Mouse (Mus musculus) hindbrain, embryonic 15.5 days (tissue): ENCODE measurements around the gene Lrrc17. TPM values are rescaled to one million over a fixed set of nuclear protein-coding genes. Genes with fewer than 3 reads are reported as not detected.
A peak's percentile ranks its signal among the peaks of the same experiment; 100 is the strongest.

Experiments
- ATAC-seq: fragments of 200-750 bp; cut with Nextera tagmentation; 2 replicates; pipeline ENCODE4 v1.8.0; 2017; ENCODE audit warnings: low read depth, moderate number of reproducible peaks, moderate TSS enrichment; ENCODE audit not compliant: low FRiP score
- H3K27ac ChIP-seq: fragments of 300-500 bp; sonication (generic); replicated peaks from 2 replicates; pipeline ENCODE4 v1.5.1; 2015; ENCODE audit warnings: mild to moderate bottlenecking, inconsistent platforms
- H3K27me3 ChIP-seq: fragments of 300-500 bp; sonication (generic); 2 replicates; pipeline ENCODE4 v1.6.1; 2015; ENCODE audit warnings: control low read depth, inconsistent platforms
- H3K36me3 ChIP-seq: fragments of 300-500 bp; sonication (generic); 2 replicates; pipeline ENCODE4 v1.6.1; 2015; ENCODE audit warnings: control low read depth, inconsistent platforms
- H3K4me1 ChIP-seq: fragments of 300-500 bp; sonication (generic); replicated peaks from 2 replicates; pipeline ENCODE4 v1.6.1; 2015; ENCODE audit warnings: control low read depth, inconsistent platforms
- H3K4me2 ChIP-seq: fragments of 300-500 bp; sonication (generic); 2 replicates; pipeline ENCODE4 v1.6.1; 2015; ENCODE audit warnings: moderate library complexity, mild to moderate bottlenecking, inconsistent platforms
- H3K4me3 ChIP-seq: fragments of 300-500 bp; sonication (generic); 2 replicates; pipeline ENCODE4 v1.5.1; 2015; ENCODE audit warnings: mild to moderate bottlenecking, inconsistent platforms
- H3K9ac ChIP-seq: fragments of 300-500 bp; sonication (generic); 2 replicates; pipeline ENCODE4 v1.6.1; 2015; ENCODE audit warnings: inconsistent platforms
- H3K9me3 ChIP-seq: fragments of 300-500 bp; sonication (generic); 2 replicates; pipeline ENCODE4 v1.6.1; 2016; ENCODE audit warnings: control low read depth, inconsistent platforms
- WGBS: fragments of 180-500 bp; shearing (Covaris S2); methylation state at CpG from one replicate; pipeline ENCODE4 v1.1.7; 2015; 5-methylcytosine and 5-hydroxymethylcytosine counted together
- polyA plus RNA-seq: library from polyadenylated mRNA; unstranded; fragments of >200 nt; fragmentation: Nextera tagmentation; extraction: Ambion mirVana; gene quantifications from 2 replicates; pipeline ENCODE4 v1.2.1, GENCODE M21; 2015

Lrrc17 gene
- polyA plus RNA-seq, 1 experiment from 2014 or later = 5.7 TPM

DNA sequence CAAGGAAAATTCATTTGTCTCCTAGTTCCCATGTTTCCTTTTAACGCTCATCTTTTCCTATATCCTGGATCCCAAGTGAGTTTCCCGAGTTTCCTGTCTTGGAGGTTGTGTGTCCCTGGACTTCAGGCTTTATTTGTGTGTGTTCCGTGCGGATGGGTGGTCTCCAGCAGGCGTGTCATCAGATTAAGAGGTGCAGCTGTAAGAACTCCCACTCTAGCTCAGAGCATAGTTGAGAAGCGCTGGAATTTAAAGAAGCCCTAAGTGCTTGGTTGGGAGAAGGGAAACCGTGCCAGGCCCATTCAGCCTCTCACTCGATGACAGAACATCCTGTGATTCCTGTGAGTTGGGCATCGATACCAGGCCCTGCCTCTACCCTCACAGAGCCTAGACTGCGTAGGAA, 30.0 kb upstream of the Lrrc17 start:
- Histone ChIP-seq H3K36me3 (no peaks in the 10 kb centered on the region), H3K9me3 (no peaks in the 10 kb centered on the region)

GRCm38 (mm10) chr5:21517562-21517961, 25.8 kb upstream of the Lrrc17 start:
- H3K4me2 ChIP-seq = no peak overlapping the region
- ATAC-seq = no peak
- H3K27ac ChIP-seq = no peak overlapping the region
- H3K4me3 ChIP-seq = no peak overlapping the region
- H3K27me3 ChIP-seq = no peaks in the 10 kb centered on the region
- H3K9ac ChIP-seq = no peak overlapping the region
- no peaks in the 10 kb centered on the region for H3K36me3 ChIP-seq
- no peaks in the 10 kb centered on the region for H3K4me1 ChIP-seq
- no peaks in the 10 kb centered on the region for H3K9me3 ChIP-seq
- WGBS = 100% methylated on average over 2 of the region's 2 CpGs

More for the DNA sequence above, 30.0 kb upstream of the Lrrc17 start:
- no peak overlapping the region for H3K9ac ChIP-seq
- WGBS = 70% methylated on average over 10 of the region's 10 CpGs
- ATAC-seq = no peak
- H3K4me2 ChIP-seq = no peak overlapping the region
- H3K4me1 ChIP-seq = no peaks in the 10 kb centered on the region
- H3K4me3 ChIP-seq = no peak overlapping the region
- H3K27ac ChIP-seq = no peak overlapping the region
- H3K27me3 ChIP-seq = no peaks in the 10 kb centered on the region

- no peak overlapping the region for H3K4me2 ChIP-seq
- no peaks in the 10 kb centered on the region for H3K36me3 ChIP-seq
- WGBS = 70% methylated on average over 4 of the region's 4 CpGs
- H3K27ac ChIP-seq = no peak overlapping the region
- no peaks in the 10 kb centered on the region for H3K9me3 ChIP-seq
- ATAC-seq = no peak
- no peak overlapping the region for H3K4me3 ChIP-seq
- no peak overlapping the region for H3K9ac ChIP-seq
- no peaks in the 10 kb centered on the region for H3K27me3 ChIP-seq
- H3K4me1 ChIP-seq = no peaks in the 10 kb centered on the region
These were observed 25.2 kb upstream of the Lrrc17 start for GRCm38 (mm10) chr5:21518207-21518606.

DNA sequence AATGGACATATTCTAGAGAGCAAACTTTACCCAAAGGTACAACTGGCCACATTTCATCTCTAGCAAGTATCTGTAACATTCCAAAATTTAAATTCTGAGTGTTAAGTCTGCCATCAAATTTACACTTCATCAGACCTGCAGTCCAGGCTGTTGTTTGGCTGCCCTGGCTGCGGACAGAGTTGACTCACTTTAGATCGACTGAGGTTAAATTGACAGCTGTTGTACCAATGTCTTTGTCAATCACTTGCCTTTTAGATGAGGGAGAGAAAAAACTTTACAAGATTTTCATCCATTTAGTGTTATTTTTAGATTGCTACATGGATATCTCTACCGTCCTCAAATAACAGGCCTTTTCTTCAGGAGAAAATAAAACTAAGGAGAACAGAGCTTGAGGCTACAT, 24.2 kb upstream of the Lrrc17 start:
- ATAC-seq = no peak
- no peak overlapping the region for H3K4me3 ChIP-seq
- H3K27me3 ChIP-seq = no peaks in the 10 kb centered on the region
- no peaks in the 10 kb centered on the region for H3K36me3 ChIP-seq
- no peaks in the 10 kb centered on the region for H3K9me3 ChIP-seq
- H3K4me2 ChIP-seq = no peak overlapping the region
- H3K27ac ChIP-seq = no peak overlapping the region
- 82% methylated on average over 3 of the region's 3 CpGs for WGBS
- no peak overlapping the region for H3K9ac ChIP-seq
- H3K4me1 ChIP-seq = no peaks in the 10 kb centered on the region

DNA sequence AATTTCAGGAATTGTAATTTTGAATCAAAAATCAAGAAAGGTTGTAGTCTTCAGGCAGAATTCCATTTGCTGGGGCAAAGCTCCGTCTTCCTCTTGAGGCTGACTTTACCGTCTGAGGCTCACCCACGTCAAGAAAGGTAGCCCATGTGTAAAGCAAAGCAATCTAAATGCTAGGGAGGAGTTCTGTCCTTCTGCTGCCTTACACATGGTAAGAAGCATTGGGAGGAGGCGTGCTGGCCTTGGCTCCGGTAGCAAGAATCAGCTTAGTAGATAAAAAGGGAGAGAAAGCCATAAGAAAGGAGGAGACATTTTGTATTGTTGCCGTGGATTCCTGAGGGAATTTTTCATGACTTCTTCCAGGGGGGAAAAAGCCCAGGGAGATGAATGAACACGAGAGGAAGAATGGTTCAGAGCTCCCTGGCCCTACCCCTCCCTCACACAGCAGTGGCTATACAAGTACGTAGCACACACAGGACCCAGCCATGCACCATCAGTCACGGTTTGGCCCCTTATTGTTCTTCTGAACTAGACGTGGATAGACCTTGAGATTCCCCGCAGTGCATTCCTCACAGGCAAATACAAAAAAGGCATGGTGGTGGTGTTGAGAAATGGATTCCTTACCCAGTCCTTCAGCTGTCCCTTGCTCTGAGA, 16.4 kb upstream of the Lrrc17 start:
- WGBS = 15% methylated on average over 11 of the region's 11 CpGs

DNA sequence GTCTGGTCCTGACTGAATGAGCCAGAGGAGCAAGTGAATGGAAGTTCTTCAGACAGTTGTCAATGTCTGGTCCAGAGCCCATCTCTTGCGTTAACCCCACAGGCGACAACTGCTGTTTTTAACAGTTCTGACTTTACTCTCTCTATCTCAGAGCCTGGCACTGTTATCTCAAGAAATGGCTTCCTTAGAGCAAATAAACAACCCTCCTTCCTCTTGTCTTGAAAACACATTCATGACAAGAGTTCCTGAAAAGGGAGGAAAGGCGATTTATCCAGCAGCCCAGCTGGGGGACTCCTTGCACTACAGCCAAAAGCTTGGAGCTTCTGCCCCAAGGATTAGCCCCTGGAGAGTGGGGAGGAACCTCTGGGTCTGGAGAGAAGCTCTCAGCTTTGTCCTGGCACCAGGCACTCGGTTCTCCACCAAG, 15.9 kb upstream of the Lrrc17 start:
- WGBS = 28% methylated on average over 4 of the region's 4 CpGs
- H3K9ac ChIP-seq = no peak overlapping the region
- H3K27ac ChIP-seq = no peak overlapping the region
- H3K36me3 ChIP-seq = no peaks in the 10 kb centered on the region
- ATAC-seq = no peak; the same call in 1 of the 2 replicates
- H3K4me3 ChIP-seq = no peak overlapping the region
- no peaks in the 10 kb centered on the region for H3K9me3 ChIP-seq
- H3K27me3 ChIP-seq = no peaks in the 10 kb centered on the region
- no peak overlapping the region for H3K4me2 ChIP-seq
- no peaks in the 10 kb centered on the region for H3K4me1 ChIP-seq

More for the DNA sequence above, 16.4 kb upstream of the Lrrc17 start:
- Histone ChIP-seq H3K27ac (no peak overlapping the region), H3K9me3 (no peaks in the 10 kb centered on the region), H3K36me3 (no peaks in the 10 kb centered on the region), H3K9ac (no peak overlapping the region), H3K4me3 (no peak overlapping the region), H3K27me3 (no peaks in the 10 kb centered on the region), H3K4me1 (no peaks in the 10 kb centered on the region), H3K4me2 (no peak overlapping the region)
- ATAC-seq = peak; percentile 38; the same call in 1 of the 2 replicates

DNA sequence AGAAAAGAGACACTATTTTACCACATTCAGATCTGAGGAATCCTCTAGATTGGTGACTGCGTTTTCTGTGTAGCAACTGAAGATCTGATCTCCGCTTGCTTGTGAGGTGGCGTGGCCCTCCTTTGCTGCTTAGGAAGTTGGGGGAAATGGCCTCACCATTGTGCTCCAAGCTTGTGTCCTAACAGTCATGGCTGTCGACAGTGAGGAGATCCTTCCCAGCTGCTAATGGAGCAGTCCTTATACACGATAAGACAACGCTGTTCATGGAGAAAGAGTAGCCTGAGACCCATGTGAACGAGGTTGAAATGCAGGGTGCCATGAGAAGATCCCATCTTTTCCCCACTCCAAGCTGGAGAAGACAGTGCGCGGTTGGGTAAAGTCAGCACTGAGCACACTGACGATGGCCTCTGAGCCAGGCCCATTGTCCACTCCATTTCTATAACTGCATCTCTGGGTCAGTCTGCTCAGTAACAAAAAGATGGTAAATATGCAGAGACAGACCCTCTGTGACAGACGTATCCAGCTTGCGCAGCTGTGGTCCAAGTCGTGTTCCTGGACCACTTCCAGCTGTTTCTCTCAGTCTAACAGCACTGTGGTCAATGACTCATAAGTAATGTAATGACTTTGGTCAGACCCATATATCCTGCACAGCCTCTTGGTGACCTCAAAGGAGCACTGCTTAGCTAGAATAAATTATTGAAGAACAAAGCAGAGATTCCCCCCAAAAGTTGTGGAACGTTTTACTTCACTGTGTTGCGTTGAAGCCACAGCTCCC, 15.1 kb upstream of the Lrrc17 start:
- Histone ChIP-seq H3K27me3 (no peaks in the 10 kb centered on the region), H3K4me3 (no peak overlapping the region), H3K4me2 (no peak overlapping the region), H3K9me3 (no peaks in the 10 kb centered on the region), H3K4me1 (no peaks in the 10 kb centered on the region), H3K27ac (no peak overlapping the region), H3K9ac (no peak overlapping the region), H3K36me3 (no peaks in the 10 kb centered on the region)
- no peak for ATAC-seq
- WGBS = 72% methylated on average over 15 of the region's 15 CpGs

DNA sequence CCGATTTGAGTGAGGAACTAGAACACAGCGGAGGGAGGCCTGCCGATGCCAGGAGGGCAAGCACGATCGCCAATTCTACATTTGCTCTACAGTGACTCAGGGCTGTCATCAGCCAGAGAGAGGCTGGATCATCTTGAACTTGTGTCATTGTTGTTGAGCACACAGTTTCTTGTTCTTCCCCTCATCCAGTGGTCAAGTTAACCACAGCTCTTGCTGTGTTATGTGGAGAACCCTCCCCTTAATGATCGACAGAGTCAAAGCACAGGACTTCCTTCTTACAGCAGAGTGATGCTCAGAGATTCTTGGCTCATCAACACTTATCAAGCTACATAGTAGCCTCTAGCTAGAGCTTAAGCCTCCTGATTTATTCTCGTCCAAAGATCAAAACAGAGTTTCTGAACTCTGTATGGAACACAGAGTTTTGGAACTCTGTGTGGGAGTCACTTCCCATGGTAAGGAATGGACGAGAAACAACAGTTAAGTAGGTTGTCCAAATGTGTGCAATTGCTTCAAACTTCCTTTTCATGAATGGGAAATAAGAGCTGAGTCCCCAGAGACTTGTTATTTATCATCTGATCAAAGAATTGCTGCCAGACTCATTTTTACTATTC, 14.1 kb upstream of the Lrrc17 start:
- H3K4me2 ChIP-seq = no peak overlapping the region
- H3K4me1 ChIP-seq = no peaks in the 10 kb centered on the region
- H3K4me3 ChIP-seq = no peak overlapping the region
- no peak overlapping the region for H3K9ac ChIP-seq
- no peak overlapping the region for H3K27ac ChIP-seq
- no peak for ATAC-seq
- no peaks in the 10 kb centered on the region for H3K27me3 ChIP-seq
- H3K36me3 ChIP-seq = no peaks in the 10 kb centered on the region
- WGBS = 93% methylated on average over 8 of the region's 8 CpGs
- no peaks in the 10 kb centered on the region for H3K9me3 ChIP-seq

DNA sequence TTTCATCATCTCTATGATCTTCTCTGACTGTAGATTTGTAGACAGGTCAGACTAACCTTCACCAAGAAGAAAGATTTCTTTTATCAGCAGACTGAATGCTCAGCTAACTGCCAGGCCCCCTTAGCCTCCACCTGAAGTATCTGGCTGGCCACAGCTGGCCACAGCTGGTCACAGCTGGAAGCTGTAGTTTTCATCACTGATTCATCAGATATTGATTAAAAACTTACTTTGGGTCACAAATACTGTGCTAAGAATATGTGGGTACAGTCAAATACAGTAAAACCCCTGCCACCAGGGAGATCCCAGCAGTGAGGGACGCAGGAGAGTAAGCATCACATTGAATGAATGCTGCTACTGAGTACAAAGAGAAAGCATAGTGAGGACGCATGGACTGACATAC, 11.2 kb upstream of the Lrrc17 start:
- Histone ChIP-seq H3K9me3 (no peaks in the 10 kb centered on the region), H3K9ac (no peak overlapping the region), H3K27ac (no peak overlapping the region), H3K36me3 (no peaks in the 10 kb centered on the region), H3K4me1 (no peaks in the 10 kb centered on the region), H3K4me3 (no peak overlapping the region), H3K27me3 (no peaks in the 10 kb centered on the region), H3K4me2 (no peak overlapping the region)
- WGBS = 92% methylated on average over 2 of the region's 2 CpGs
- no peak for ATAC-seq

- H3K27me3 ChIP-seq = no peaks in the 10 kb centered on the region
- H3K4me2 ChIP-seq = no peak overlapping the region
- no peaks in the 10 kb centered on the region for H3K36me3 ChIP-seq
- H3K4me3 ChIP-seq = no peak overlapping the region
- no peak overlapping the region for H3K27ac ChIP-seq
- H3K4me1 ChIP-seq = no peaks in the 10 kb centered on the region
- H3K9ac ChIP-seq = no peak overlapping the region
- H3K9me3 ChIP-seq = no peaks in the 10 kb centered on the region
- WGBS = 86% methylated on average over 5 of the region's 5 CpGs
- ATAC-seq = no peak
These were observed 10.4 kb upstream of the Lrrc17 start for GRCm38 (mm10) chr5:21532921-21533320.

- Histone ChIP-seq H3K9me3 (no peaks in the 10 kb centered on the region), H3K9ac (no peak overlapping the region), H3K27ac (no peak overlapping the region), H3K4me1 (no peaks in the 10 kb centered on the region), H3K4me3 (no peak overlapping the region), H3K27me3 (no peaks in the 10 kb centered on the region), H3K36me3 (no peaks in the 10 kb centered on the region), H3K4me2 (no peak overlapping the region)
- 85% methylated on average over 4 of the region's 4 CpGs for WGBS
- no peak for ATAC-seq
These were observed 1.1 kb upstream of the Lrrc17 start for GRCm38 (mm10) chr5:21542226-21542625.

DNA sequence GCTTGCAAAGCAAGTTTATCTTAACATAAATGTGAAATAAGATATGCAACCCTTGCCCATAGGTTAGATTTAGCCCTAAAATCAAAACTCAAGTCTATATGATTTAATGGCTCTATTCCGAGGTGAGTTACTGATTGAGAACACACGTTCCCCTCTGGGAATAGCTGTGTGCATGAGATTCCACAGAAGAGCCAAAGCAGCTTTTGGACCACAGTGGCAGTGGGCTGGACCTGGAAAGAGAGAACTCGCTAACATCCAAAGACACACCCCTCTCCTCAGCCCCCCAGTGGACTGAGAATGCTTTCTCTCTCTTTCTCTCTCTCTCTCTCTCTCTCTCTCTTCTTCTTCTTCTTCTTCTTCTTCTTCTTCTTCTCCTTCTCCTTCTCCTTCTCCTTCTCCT, 1.5 kb downstream of the Lrrc17 start:
- ATAC-seq = no peak
- 68% methylated on average over 3 of the region's 3 CpGs for WGBS
- H3K4me3 ChIP-seq = no peak overlapping the region
- no peaks in the 10 kb centered on the region for H3K27me3 ChIP-seq
- no peaks in the 10 kb centered on the region for H3K4me1 ChIP-seq
- no peak overlapping the region for H3K27ac ChIP-seq
- H3K4me2 ChIP-seq = no peak overlapping the region
- H3K9me3 ChIP-seq = no peaks in the 10 kb centered on the region
- no peak overlapping the region for H3K9ac ChIP-seq
- no peaks in the 10 kb centered on the region for H3K36me3 ChIP-seq
